Mouse (Mus musculus) MEL (cell line): ENCODE data around the gene Oaz1. TPM values are rescaled to one million over a fixed set of nuclear protein-coding genes. Genes with fewer than 3 reads are reported as not detected.
A peak's percentile ranks its signal among the peaks of the same experiment; 100 is the strongest.

ENCODE experiments used
- DNase-seq: peaks from one replicate; pipeline ENCODE4 v3.0.0; 2011; ENCODE audit warnings: low read depth, low spot score
- H3K27ac ChIP-seq: 2 replicates; pipeline ENCODE4 v1.5.1; 2012; ENCODE audit warnings: low read depth, mild to moderate bottlenecking, control low read depth, low read length, moderate library complexity; ENCODE audit not compliant: control insufficient read depth
- H3K27me3 ChIP-seq, 2 experiments: fragments of 150-350 bp in 1 of 2; sonication (generic) in 1 of 2; 2 replicates each; pipeline ENCODE4 v1.6.1; 2012; ENCODE audit warnings: low read length in 2 of 2, mild to moderate bottlenecking in 2 of 2, improper control_type of control experiment in 1 of 2, moderate library complexity in 1 of 2; ENCODE audit not compliant: insufficient read depth in 2 of 2, control insufficient read depth in 1 of 2
- H3K36me3 ChIP-seq, 2 experiments: 2 replicates each; pipeline ENCODE4 v1.6.1; 2012 to 2014; ENCODE audit warnings: low read length in 2 of 2, improper control_type of control experiment in 1 of 2, inconsistent platforms in 1 of 2, mild to moderate bottlenecking in 1 of 2; ENCODE audit not compliant: insufficient read depth in 2 of 2, control insufficient read depth in 1 of 2
- H3K4me1 ChIP-seq, 2 experiments: fragments of 150-350 bp in 1 of 2; sonication (generic) in 1 of 2; 2 replicates each; pipeline ENCODE4 v1.6.1; 2012; ENCODE audit warnings: low read length in 2 of 2, improper control_type of control experiment in 1 of 2, mild to moderate bottlenecking in 1 of 2; ENCODE audit not compliant: insufficient read depth in 2 of 2, control insufficient read depth in 1 of 2
- H3K4me3 ChIP-seq, 2 experiments: fragments of 150-350 bp in 1 of 2; sonication (generic) in 1 of 2; 2 replicates each; pipeline ENCODE4 v1.5.1; 2012; ENCODE audit warnings: low read depth in 2 of 2, low read length in 2 of 2, mild to moderate bottlenecking in 2 of 2, moderate library complexity in 2 of 2, control low read depth in 1 of 2, improper control_type of control experiment in 1 of 2; ENCODE audit not compliant: control insufficient read depth in 1 of 2, insufficient read depth in 1 of 2
- H3K79me2 ChIP-seq: 2 replicates; pipeline ENCODE4 v1.6.1; 2012; ENCODE audit warnings: mild to moderate bottlenecking, low read length, moderate library complexity; ENCODE audit not compliant: control insufficient read depth, poor library complexity, insufficient read depth
- H3K9ac ChIP-seq: 2 replicates; pipeline ENCODE4 v1.6.1; 2012; ENCODE audit warnings: low read depth, mild to moderate bottlenecking, control low read depth, low read length, moderate library complexity; ENCODE audit not compliant: control insufficient read depth, poor library complexity, severe bottlenecking
- H3K9me3 ChIP-seq: fragments of 150-350 bp; sonication (generic); replicated peaks from 2 replicates; pipeline ENCODE4 v1.6.1; 2012; ENCODE audit warnings: mild to moderate bottlenecking, low read length, improper control_type of control experiment, moderate library complexity; ENCODE audit not compliant: insufficient read depth
- CHD1 ChIP-seq: IDR thresholded peaks from 2 replicates; pipeline ENCODE4 v1.6.1; 2012; ENCODE audit warnings: low read depth, mild to moderate bottlenecking, inconsistent platforms, low read length, improper control_type of control experiment
- CTCF ChIP-seq, 3 experiments: IDR thresholded peaks in 2 of 3; conservative IDR thresholded peaks in 1 of 3; 2 replicates each; pipeline ENCODE4 v1.5.1; 2011 to 2012; ENCODE audit warnings: low read length in 3 of 3, low read depth in 2 of 3, mild to moderate bottlenecking in 2 of 3, improper control_type of control experiment in 1 of 3, inconsistent platforms in 1 of 3, mixed read lengths in 1 of 3, moderate library complexity in 1 of 3; ENCODE audit not compliant: control insufficient read depth in 1 of 3, insufficient read depth in 1 of 3, poor library complexity in 1 of 3, severe bottlenecking in 1 of 3
- HCFC1 ChIP-seq: IDR thresholded peaks from 2 replicates; pipeline ENCODE4 v1.6.1; 2012; ENCODE audit warnings: low read depth, mild to moderate bottlenecking, inconsistent platforms, low read length, improper control_type of control experiment, moderate library complexity
- MAX ChIP-seq: IDR thresholded peaks from 2 replicates; pipeline ENCODE4 v1.6.1; 2011; ENCODE audit warnings: low read length, improper control_type of control experiment
- MXI1 ChIP-seq: IDR thresholded peaks from 2 replicates; pipeline ENCODE4 v1.6.1; 2011; ENCODE audit warnings: mild to moderate bottlenecking, low read depth, low read length, improper control_type of control experiment
- MYC ChIP-seq: IDR thresholded peaks from 2 replicates; pipeline ENCODE4 v1.6.1; 2011; ENCODE audit warnings: low read depth, mild to moderate bottlenecking, low read length, improper control_type of control experiment, moderate library complexity
- NELFE ChIP-seq: IDR thresholded peaks from 2 replicates; pipeline ENCODE4 v1.6.1; 2011; ENCODE audit warnings: low read depth, low read length, improper control_type of control experiment
- POLR2AphosphoS2 ChIP-seq: IDR thresholded peaks from 2 replicates; pipeline ENCODE4 v1.6.1; 2011; ENCODE audit warnings: low read length, improper control_type of control experiment
- POLR2AphosphoS5 ChIP-seq: IDR thresholded peaks from 2 replicates; pipeline ENCODE4 v1.6.1; 2012; ENCODE audit warnings: low read depth, borderline replicate concordance, mild to moderate bottlenecking, inconsistent platforms, low read length, moderate library complexity, mixed read lengths
- SIN3A ChIP-seq: IDR thresholded peaks from 2 replicates; pipeline ENCODE4 v1.6.1; 2012; ENCODE audit warnings: low read length, improper control_type of control experiment, inconsistent platforms
- SMC3 ChIP-seq: IDR thresholded peaks from 2 replicates; pipeline ENCODE4 v1.6.1; 2011; ENCODE audit warnings: low read depth, low read length, improper control_type of control experiment
- TBP ChIP-seq: IDR thresholded peaks from 2 replicates; pipeline ENCODE4 v1.8.0; 2011; ENCODE audit warnings: low read depth, low read length, improper control_type of control experiment
- UBTF ChIP-seq: IDR thresholded peaks from 2 replicates; pipeline ENCODE4 v1.6.1; 2012; ENCODE audit warnings: low read depth, mild to moderate bottlenecking, inconsistent platforms, low read length, improper control_type of control experiment, moderate library complexity, borderline replicate concordance; ENCODE audit not compliant: insufficient read depth
- USF1 ChIP-seq: IDR thresholded peaks from 2 replicates; pipeline ENCODE4 v1.6.1; 2014; ENCODE audit warnings: low read depth, mild to moderate bottlenecking, inconsistent platforms, low read length, improper control_type of control experiment, moderate library complexity
- USF2 ChIP-seq, 2 experiments: IDR thresholded peaks; 2 replicates each; pipeline ENCODE4 v1.6.1; 2011 to 2012; ENCODE audit warnings: improper control_type of control experiment in 2 of 2, low read length in 2 of 2, borderline replicate concordance in 1 of 2, inconsistent platforms in 1 of 2, low read depth in 1 of 2, mild to moderate bottlenecking in 1 of 2; ENCODE audit not compliant: insufficient read depth in 1 of 2
- ZKSCAN1 ChIP-seq: IDR thresholded peaks from 2 replicates; pipeline ENCODE4 v1.6.1; 2012; ENCODE audit warnings: low read depth, mild to moderate bottlenecking, inconsistent platforms, low read length, improper control_type of control experiment, moderate library complexity
- ZNF384 ChIP-seq: IDR thresholded peaks from 2 replicates; pipeline ENCODE4 v1.6.1; 2012; ENCODE audit warnings: low read depth, mild to moderate bottlenecking, inconsistent platforms, low read length, improper control_type of control experiment
- polyA plus RNA-seq, 2 experiments: library from polyadenylated mRNA; stranded (reverse) in 1 of 2; unstranded in 1 of 2; fragments of >175 nt in 1 of 2; fragments of >200 nt in 1 of 2; gene quantifications; 2 replicates each; pipeline versions ENCODE4 v1.2.1 to v1.2.4; 2012; ENCODE audit warnings: low replicate concordance in 2 of 2, low read depth in 1 of 2; ENCODE audit not compliant: insufficient read length in 2 of 2, insufficient read depth in 1 of 2, missing spikeins in 1 of 2
- total RNA-seq: library from RNA; depleted of rRNA; stranded (reverse); fragments of 300-350 nt; gene quantifications from 2 replicates; pipeline ENCODE4 v1.2.3, GENCODE M21; 2012

The Oaz1 gene
- total and polyA plus RNA-seq, 3 experiments, result 983 to 1,528 TPM; not detected in 1

DNA sequence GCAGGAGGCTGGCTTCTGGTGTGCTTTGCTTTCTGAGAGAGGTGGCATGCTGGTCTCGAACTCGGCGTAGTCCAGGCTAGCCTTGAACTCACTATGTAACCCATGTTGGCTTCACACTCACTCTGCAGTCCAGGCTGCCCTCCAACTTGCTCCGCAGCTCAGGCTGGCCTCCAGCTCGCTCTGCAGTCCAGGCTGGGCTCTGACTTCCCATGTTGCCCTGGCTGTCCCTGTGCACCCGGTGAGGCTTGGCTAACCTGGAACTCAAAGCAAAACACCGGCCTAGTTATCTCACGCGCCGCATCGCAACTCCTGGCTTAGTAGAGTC lies 29.3 kb downstream of the Oaz1 start:
- Histone ChIP-seq H3K79me2 (peaks cover 64% of the 10 kb centered on the region), H3K27ac (peak overlapping the region; percentile 37), H3K9me3 (no peaks in the 10 kb centered on the region), H3K4me3 (peak overlapping the region; percentile 90 to 98), H3K4me1 (peaks cover 19 to 43% of the 10 kb centered on the region in 2 experiments), H3K27me3 (no peaks in the 10 kb centered on the region), H3K9ac (peak overlapping the region; percentile 83), H3K36me3 (peaks cover 2 to 31% of the 10 kb centered on the region in 2 experiments; a peak in 2 of 4 replicates)
- peak; percentile 59 for DNase-seq
- 0 out of 2 replicates have a peak, but pooled peaks have one; percentile 41 for TF ChIP-seq SIN3A
- 0 out of 2 replicates have a peak, but pooled peaks have one; percentile 67 for TF ChIP-seq CHD1
- no peak for TF ChIP-seq MXI1
- no peak for TF ChIP-seq ZKSCAN1

DNA sequence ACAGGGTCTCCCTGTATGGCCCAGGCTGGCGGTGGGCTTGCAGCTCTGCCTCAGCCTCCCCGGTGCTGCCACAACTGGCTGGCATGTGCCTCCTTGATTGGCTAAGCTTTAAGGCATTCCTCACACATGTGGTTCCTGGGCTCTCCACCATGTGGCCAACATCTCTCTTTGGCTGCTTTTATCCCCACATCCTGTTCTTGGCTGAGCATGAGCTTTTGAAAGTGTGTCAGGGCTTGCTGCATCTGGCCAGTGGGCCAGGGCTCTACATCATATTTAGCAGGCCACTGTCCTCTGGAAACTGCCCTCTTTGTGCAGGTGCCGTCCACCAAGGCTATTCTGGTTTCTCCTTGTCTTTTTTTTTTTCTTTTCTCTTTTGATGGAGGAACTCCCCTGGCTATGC lies 29.8 kb downstream of the Oaz1 start:
- no peaks in the 10 kb centered on the region for H3K9me3 ChIP-seq
- no peak for TF ChIP-seq HCFC1
- TF ChIP-seq MAX, result peak; percentile 90
- peak; percentile 84 for TF ChIP-seq MYC
- no peak for TF ChIP-seq SMC3
- no peak for TF ChIP-seq POLR2AphosphoS2
- peak; percentile 25; the same call in 1 of the 2 replicates for TF ChIP-seq USF1
- 0 out of 2 replicates have a peak, but pooled peaks have one; percentile 45 for TF ChIP-seq UBTF
- no peak for TF ChIP-seq POLR2AphosphoS5
- peak in 1 of 3 experiments; percentile 17; a peak in 1 of 6 replicates for TF ChIP-seq CTCF (IDR thresholded peaks at IDR 0.05 in 2 of 3, conservative IDR thresholded peaks at IDR 0.05 in 1 of 3; ENCODE audit: control insufficient read depth in 1 of 3, insufficient read depth in 1 of 3, low read depth in 2 of 3, low read length in 3 of 3, poor library complexity in 1 of 3, severe bottlenecking in 1 of 3)
- no peak for TF ChIP-seq TBP
- no peak for TF ChIP-seq NELFE
- TF ChIP-seq MXI1, result peak; percentile 85
- no peak for TF ChIP-seq ZNF384
- TF ChIP-seq USF2 (IDR thresholded peaks at IDR 0.05; ENCODE audit: borderline replicate concordance in 1 of 2, insufficient read depth in 1 of 2, low read depth in 1 of 2, low read length in 2 of 2), result no peak
- H3K27me3 ChIP-seq, result no peaks in the 10 kb centered on the region
- peak overlapping the region; percentile 90 to 98 for H3K4me3 ChIP-seq
- DNase-seq, result peak; percentile 74
- peaks cover 19 to 43% of the 10 kb centered on the region in 2 experiments for H3K4me1 ChIP-seq
- peaks cover 64% of the 10 kb centered on the region for H3K79me2 ChIP-seq
- H3K27ac ChIP-seq, result peak overlapping the region; percentile 37
- H3K9ac ChIP-seq, result peak overlapping the region; percentile 83
- peaks cover 2 to 31% of the 10 kb centered on the region in 2 experiments; a peak in 2 of 4 replicates for H3K36me3 ChIP-seq
